Mouse (Mus musculus) small intestine, adult 10 weeks (tissue): ENCODE measurements around the gene Mllt6. TPM values are rescaled to one million over a fixed set of nuclear protein-coding genes. Genes with fewer than 3 reads are reported as not detected.

Experiments used
- polyA plus RNA-seq: library from polyadenylated mRNA; stranded (reverse); fragments of 350-450 nt; fragmentation: Illumina TruSeq; extraction: RNeasy Lipid Tissue Mini Kit (QIAGEN cat#74804); gene quantifications from one replicate; pipeline ENCODE4 v1.2.3, GENCODE M21; 2014; ENCODE audit warnings: low replicate concordance

Mllt6 gene
- 3.7 TPM for polyA plus RNA-seq

DNA sequence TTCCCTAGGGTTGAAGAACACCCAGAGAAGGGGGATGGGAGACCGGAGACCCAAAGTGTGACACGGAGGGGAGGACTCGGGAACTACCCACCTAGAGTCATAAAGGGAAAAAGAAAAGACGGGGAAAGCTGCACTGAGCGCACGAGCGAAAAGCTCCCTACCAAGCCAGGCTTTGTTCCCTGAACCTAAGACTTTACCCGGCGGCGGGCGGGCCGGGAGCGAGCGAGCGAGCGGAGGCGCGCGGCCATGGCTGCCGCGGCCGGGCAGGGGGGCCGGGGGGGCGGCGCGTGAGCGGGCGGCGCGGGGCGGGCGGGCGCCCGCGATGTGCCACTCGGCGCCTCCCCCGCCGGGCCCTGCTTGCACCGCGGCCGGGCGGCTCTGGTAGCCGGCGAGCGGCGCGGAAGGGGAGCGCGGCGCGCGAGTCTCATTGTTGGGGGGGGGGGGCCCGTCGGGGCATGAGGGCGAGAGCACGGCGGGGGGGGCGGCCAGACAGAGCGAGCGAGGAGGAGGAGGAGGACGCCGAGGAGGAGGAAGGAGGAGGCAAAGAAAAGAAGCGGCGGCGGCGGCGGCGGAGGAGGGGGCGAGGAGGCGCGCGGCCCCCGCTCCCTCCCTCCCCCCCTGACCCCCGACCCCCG, at the start of gene Mllt6:
Mllt6 (plus strand) TSS at position 522 of the 635 bp plus-strand sequence.

GRCm38 (mm10) chr11:97629576-97629975, 33.6 kb upstream of the Mllt6 start, which contains the start of gene Epop:
TSS of gene Epop (minus strand) at chr11:97629702.

GRCm38 (mm10) chr11:97685613-97686321, 22.6 kb downstream of the Mllt6 start, which contains the start of gene Cisd3:
TSS of gene Cisd3 (plus strand) at chr11:97685826.

GRCm38 (mm10) chr11:97700003-97700745, 37.0 kb downstream of the Mllt6 start, which contains the start of gene Pcgf2:
TSS of gene Pcgf2 (minus strand) at chr11:97700497.

GRCm38 (mm10) chr11:97703039-97703826, 40.0 kb downstream of the Mllt6 start, which contains the start of gene Psmb3:
TSS of gene Psmb3 (plus strand) at chr11:97703399.

Other genes starting within 250 kb of the Mllt6 start
- gene Arhgap23, start 247.9 kb upstream of the Mllt6 start, polyA plus RNA-seq: 1.4 TPM
- not detected for gene 4933428G20Rik, start 163.1 kb upstream of the Mllt6 start, polyA plus RNA-seq
- gene Srcin1, start 87.2 kb upstream of the Mllt6 start, polyA plus RNA-seq: not detected
- not detected for gene Epop, start 33.7 kb upstream of the Mllt6 start, polyA plus RNA-seq
- 16.7 TPM for gene Cisd3, start 22.4 kb downstream of the Mllt6 start, polyA plus RNA-seq
- 1.9 TPM for gene Pcgf2, start 37.1 kb downstream of the Mllt6 start, polyA plus RNA-seq
- 6.1 TPM for gene Psmb3, start 40.0 kb downstream of the Mllt6 start, polyA plus RNA-seq
- gene Pip4k2b, start 81.3 kb downstream of the Mllt6 start, polyA plus RNA-seq: 2.8 TPM
- 11.0 TPM for gene Cwc25, start 103.1 kb downstream of the Mllt6 start, polyA plus RNA-seq
- gene 1700001P01Rik, start 112.5 kb downstream of the Mllt6 start, polyA plus RNA-seq: not detected
- 1,379 TPM for gene Rpl23, start 119.0 kb downstream of the Mllt6 start, polyA plus RNA-seq
- 88.5 TPM for gene Lasp1, start 135.6 kb downstream of the Mllt6 start, polyA plus RNA-seq
- 1.7 TPM for gene B230217C12Rik, start 177.4 kb downstream of the Mllt6 start, polyA plus RNA-seq
- 1.5 TPM for gene Fbxo47, start 220.7 kb downstream of the Mllt6 start, polyA plus RNA-seq